Mouse (Mus musculus) spleen, postnatal 36 days (tissue): ENCODE results near the gene Hic1.
A peak's percentile ranks its signal among the peaks of the same experiment; 100 is the strongest.
"Not testable (repeated sequence)": the region's sequence is repeated elsewhere in the genome, so short reads cannot be mapped to it uniquely, and the experiment has no call there.

Experiments used
- DNase-seq, 2 experiments: peaks; one replicate each; pipeline ENCODE4 v3.0.0; 2022; ENCODE audit warnings: low spot score in 2 of 2, mixed read lengths in 1 of 2

Hic1 gene

GRCm38 (mm10) chr11:75192336-75193214 lies 23.3 kb upstream of the Hic1 start:
- peak; percentile 65 to 70 for DNase-seq

DNA sequence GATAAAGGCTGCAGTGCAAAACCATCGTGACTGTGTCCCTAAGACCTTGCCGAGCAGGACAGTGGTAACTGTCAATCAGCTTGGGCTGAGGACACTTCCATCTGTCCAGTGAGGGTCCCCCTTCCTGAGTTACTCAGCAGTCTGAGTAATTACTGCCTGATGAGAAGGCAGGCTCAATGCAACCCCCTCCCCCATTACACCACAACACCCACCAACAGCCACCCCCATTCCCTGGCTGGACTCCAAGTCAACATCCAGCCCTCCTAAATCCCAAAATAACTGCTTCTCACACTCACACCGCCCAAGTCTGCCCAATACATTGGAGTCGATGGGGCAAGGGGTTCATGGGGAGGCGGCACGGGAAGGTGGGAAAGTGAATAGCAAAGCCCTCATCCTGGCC lies 22.5 kb upstream of the Hic1 start:
- no peak for DNase-seq

DNA sequence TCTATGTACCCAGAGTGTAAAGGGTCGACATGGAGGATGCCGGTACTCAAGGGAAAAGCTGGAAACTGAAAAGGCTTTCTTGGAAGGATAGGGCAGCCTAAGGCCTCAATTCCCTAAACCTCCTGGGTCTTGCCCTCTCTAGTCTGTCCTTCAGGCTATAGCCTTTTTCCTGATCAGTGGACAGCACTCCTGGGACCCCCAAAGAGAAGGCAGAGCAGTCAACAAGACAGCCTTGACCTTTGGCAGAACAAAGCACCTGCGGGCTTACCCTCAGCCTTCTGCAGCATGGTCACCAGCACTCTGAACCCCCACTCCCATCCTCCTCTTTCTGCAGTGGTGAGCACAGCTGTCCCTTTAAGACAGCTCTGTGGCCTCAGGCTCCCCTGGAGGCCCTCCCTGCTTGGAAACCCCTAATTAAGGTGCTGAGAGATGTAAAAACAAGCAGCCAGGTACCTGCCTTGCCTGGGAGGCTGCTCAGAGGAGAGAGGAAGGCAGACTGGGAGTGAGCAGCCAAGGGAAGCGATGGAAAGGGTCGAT lies 21.7 kb upstream of the Hic1 start, which contains the start of gene Dph1:
TSS of gene Dph1 (minus strand) at position 337 of the 537 bp plus-strand sequence.
- DNase-seq: no peak

DNA sequence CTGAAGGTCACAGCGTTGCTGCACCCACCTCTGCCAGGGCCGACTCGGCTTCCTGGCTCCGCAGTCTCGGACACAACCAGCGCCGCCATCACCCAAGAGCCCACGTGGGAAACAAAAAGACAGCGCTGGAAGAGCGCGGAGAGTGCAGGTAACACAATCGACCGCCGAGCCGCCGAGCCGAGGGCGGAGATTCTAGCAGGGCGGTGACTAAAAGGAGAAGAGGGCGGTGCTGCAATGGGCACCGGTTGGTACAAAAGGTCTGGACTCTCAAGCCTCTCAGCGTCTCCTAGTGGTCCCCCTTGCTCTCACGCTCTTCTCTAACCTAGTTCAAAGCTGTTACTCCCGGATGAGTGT lies 21.0 kb upstream of the Hic1 start:
- DNase-seq: peak; percentile 88 to 90

DNA sequence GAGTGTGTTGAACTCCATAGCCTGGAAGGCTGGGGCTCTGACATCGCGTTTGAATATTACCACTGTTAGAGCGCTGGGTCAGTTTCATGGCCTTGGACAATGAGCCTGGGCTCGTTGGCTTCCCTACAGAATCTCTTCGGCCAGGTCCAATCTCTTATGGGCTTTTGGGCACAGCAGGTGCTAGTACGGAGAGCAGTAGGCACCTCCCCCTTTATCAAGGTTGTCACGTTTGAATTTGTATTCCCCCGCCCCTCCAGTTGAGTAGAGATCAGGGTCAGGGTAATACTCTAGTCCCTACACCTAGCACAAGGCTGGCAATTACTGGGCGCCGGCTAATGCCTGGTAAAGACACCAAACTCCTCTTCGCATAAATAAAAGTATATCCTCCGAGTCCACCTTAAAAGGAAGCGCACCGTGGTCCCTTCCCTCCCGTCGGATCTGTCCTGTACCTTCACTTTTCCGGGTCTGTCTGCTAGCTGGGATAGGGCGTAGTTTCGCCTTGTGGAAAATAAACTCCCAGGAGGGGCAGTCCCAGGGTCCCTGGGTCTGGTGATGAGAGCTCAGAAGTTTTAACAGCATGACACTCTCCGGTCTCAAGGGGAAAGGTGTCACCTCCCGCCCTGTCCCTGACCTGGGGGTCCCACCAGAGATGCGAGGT lies 20.5 kb upstream of the Hic1 start:
- no peak for DNase-seq

DNA sequence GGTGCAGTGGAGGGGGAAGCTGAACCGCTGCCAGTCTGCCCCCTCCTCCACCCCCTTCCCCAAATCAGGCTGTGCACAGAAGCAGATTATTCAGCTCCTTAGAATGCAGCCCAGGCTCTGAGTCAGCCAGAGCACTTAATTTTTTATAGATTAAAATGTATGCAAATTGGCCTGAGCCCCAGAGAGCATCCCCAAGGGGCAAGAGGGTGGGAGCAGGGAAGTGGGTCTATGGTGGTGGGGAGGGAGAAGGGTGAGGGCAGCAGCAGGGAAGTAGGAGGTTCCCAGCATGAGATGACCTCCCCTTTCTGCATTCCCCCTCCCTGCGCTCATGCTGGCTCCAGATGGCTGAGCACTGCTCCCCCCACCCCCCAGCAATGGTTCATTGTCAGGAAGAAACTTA lies 15.7 kb upstream of the Hic1 start:
- DNase-seq: peak; percentile 78 to 79

DNA sequence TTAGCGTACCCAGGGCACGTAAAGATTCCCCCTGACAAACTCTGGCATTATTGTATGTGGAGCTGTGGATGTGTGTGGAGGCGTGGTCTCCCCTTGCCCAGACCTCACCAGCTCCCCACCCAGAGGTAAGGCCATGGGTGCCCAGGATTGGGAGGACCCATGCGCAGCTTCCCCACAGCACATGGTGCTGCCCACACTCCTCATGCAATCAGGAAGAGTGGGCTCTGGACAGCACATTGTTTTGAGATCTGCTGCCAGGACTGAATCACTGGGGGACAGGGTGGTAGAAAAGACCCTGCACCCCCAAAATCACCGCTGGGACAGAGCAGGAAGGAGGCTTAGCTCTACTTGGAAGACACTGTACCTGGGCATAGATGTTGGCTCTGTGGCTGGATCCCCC lies 15.3 kb upstream of the Hic1 start:
- DNase-seq: no peak

- no peak for DNase-seq
Observed at GRCm38 (mm10) chr11:75183917-75184570, 14.7 kb upstream of the Hic1 start.

DNA sequence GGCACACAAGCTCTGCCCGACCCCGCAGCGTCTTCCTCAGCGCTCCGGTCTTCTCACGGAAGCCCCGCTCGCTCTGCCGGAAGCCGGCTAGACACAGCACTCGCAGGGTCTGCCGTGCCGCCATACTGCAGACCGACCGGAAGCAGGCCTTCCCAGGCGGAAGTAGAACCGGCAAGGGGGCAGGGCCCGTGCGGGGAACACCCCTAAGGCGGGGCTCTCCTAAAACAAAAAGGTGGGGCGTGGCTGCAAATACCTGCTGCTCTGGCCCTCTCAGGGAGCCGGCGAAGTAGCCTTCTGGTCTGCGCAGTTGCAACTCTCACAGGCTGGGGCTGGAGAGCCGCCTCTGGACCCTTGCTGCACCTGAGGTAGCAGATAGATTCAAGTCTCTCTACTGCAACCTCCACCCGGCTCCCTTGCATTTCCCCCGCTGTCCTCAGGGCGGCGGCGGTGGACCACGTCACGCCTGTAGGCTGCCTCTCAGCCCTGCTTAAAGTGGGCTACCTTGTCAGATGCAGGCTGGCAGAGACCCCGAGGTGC lies 9.4 kb upstream of the Hic1 start, which contains the start of gene Ovca2:
TSS of gene Ovca2 (minus strand) at position 164 of the 537 bp plus-strand sequence.
- DNase-seq: peak; percentile 91 to 92

- DNase-seq: no peak
Observed at GRCm38 (mm10) chr11:75178011-75178410, 8.7 kb upstream of the Hic1 start.

DNA sequence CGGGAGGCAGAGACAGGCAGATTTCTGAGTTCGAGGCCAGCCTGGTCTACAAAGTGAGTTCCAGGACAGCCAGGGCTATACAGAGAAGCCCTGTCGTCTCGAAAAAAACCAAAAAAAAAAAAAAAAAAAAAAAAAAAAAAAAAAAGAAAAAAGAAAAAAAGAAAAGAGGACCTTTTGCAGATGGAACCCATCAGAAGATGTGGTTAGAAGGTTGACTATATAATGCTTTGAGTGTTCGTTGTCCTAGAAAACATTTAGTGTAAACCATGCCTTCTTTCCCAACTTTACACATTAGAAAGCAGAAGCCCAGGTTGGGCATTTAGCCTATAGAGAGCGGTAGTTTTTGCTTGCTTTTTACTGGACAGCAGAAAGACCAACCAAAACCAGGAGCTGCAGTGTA lies 5.3 kb upstream of the Hic1 start:
- DNase-seq: not testable (repeated sequence)

GRCm38 (mm10) chr11:75173799-75174165 lies 4.5 kb upstream of the Hic1 start:
- DNase-seq: no peak

DNA sequence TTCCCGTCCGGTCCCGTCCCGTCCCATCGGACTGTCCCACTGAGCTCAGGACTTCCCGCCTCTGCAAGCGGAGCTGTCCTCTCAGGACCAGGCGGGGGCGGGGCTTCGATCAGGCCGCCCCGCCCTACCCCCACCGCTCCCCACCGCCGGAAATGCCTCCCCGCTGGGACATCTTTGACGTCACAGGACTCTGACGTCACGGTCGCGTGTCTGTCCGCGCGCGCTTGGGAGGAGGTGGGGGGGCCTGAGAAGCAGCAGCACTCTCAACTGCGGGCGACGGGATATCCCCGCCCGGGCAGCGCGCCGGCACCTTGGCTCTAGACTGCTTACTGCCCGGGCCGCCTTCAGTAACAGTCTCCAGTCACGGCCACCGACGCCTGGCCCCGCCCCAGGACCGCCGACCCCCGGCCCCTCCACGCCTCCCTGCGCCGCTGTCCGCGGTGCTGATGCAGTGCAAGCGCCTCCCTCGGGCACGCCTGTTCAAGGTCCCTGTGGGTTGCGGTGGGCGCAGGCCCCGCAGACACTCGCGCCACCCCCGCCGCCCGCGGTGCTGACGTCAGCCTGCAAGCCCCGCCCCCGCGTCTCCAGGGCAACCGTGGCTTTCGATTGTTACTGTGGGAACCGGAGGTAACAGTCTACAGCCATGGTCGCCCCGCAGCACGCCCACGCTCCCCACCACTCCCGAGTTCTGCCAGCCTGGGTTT lies 3.9 kb upstream of the Hic1 start:
- peak; percentile 76 to 78 for DNase-seq

DNA sequence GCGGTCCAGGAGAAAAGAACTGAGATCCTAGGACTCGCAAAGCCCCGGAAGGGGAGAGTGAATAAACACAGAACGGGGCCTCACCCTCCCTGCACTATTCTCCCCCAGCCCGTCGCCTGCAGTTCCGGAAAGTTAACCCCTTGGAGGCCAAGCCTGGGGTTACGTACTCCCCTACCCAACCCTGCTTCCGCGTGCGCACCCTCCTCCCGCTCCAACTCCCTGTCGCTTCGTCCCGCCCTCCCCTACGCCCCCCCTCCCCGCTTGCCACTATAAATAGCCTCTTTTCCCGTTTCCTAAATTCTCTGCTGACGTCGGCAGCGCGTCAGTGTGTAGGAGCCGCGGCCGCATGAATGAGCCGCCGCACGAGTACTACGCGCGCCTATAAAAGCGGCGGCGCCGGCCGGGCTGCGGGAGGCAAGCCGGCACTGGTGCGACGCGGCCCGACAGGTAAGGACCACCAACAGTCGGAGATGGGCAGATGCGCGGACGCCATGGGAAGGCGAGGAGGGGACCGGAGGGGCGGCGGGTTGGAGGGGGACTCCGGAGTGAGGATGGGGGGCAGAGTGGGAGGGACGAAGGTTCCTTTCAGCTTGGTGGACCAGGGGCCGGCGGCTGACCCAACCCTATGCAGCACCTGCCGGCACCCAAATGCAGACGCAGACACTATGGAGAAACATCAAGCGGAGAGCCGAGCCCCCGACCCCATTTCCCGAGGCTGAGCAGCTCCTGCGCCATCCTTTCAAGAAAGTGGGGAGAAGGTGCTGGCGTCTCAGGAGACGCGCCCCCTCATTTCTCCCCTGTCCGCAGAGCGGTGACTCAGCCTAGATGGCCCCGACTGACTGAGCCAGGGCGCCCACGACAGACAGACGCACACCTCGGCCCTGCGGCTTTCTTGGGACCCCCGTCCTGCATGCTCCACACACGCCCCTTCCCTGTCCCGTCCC lies 3.1 kb upstream of the Hic1 start:
- peak; percentile 11 to 33 for DNase-seq

DNA sequence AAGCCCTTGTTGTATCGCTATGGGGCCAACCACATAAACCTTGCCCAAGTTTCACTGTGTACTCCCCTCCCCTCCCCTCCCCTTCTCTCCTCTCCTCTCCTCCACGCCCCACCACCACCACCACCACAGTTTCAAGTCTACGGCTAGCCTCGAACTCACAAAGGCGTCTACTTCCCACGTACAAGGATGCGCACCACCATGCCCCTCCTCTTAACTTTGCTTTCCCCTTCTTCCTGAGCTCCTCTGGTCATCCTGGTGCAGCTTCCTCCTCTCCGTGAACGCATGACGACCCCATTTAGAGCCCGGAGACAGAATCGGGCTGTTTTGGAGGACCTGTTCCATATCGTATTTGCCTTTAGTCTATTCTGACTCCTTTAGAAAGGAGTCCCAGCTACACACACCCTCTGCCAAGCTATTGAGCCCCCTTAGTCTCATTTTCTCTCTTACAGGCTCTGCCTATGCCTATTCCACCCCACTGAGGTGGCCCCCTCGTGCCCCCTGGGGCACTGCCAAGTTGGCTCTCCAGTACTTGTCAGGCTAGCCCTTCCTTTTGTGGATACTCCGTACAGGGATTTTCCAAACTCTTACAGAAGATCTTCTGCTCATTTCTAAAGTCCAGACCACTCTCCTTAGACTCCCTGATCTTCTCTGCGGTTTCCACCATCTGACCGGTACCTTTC lies 2.0 kb upstream of the Hic1 start:
- DNase-seq: no peak

- DNase-seq: peak; percentile 86 to 87
Observed at GRCm38 (mm10) chr11:75170136-75170751, 925 bp upstream of the Hic1 start.

DNA sequence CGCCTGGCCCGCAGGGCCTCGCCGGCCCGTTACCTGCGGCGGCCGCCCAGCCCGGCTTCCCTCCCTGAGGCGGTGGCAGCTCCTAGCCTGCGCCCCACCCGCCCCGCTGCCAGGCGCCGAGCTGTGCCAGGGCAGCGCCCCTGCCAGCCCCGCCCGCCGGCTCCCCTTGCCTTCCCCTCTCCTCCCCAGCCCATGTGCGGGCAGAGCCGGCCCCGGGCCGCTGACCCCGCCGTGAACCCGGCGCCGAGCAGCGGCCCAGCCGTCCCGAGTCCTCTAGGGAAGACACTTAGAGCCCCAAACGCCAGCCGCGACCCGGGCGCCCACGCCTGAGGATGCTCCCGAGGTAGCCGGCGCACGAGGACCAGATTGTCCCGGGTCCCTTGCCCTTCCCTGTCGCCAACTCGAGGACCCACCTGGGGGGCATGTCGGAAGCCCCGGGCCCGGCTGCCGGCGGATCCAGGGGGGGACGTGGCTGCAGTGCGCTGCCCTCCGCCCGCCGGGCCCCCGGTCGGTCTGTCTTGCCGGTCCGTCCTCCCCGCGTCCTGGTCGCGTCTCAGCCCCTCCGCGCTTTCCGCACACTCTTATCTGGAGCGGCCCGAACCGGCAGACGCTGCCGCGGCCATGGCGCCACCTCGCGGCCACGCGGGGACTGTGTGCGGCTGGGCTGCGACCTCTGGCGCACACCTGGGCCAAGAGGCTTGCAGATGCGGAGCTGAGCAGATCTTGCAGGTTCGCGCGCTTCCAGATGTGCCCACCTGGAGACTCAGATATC lies 543 bp downstream of the Hic1 start:
- DNase-seq: peak; percentile 75 to 79
